Mouse (Mus musculus) olfactory bulb, adult 2 months (tissue): ENCODE data around the gene Lypd6.

Experiments
- CTCF ChIP-seq: fragments of 200-500 bp; IDR thresholded peaks from 2 replicates; pipeline ENCODE4 v1.5.1; 2012; ENCODE audit warnings: low read depth, mild to moderate bottlenecking, low read length, moderate library complexity; ENCODE audit not compliant: insufficient read depth
- POLR2A ChIP-seq: fragments of 200-500 bp; IDR thresholded peaks from 2 replicates; pipeline ENCODE4 v1.6.1; 2012; ENCODE audit warnings: mild to moderate bottlenecking, low read depth, low read length, moderate library complexity; ENCODE audit not compliant: insufficient read depth

DNA sequence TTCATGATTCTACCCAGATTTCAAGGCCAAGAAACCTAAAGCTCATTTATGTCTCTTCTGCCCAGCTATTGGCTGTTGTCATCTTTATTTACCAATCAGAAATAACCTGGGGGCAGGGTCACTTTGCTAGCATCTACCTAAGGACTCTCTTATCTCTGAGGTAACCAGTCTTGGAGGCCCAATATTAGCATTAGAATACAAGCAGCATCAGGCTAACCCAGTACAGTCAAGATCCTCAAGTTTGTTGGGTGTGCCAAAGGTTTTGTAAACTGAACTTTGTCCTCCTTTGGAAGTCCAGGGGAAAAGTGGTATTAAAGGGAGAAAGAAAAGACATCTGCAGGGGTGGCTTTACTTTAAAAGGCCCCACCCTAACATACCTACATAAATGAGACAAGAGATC, 17.8 kb upstream of the Lypd6 start:
- TF ChIP-seq CTCF (no peak), POLR2A (no peak)
